Mouse (Mus musculus) spleen, postnatal 10 days (tissue): ENCODE results near the gene Ptprn2.

Source experiments
- DNase-seq, 2 experiments: peaks; one replicate each; pipeline ENCODE4 v3.0.0; 2021 to 2022; ENCODE audit warnings: low spot score in 2 of 2

Gene Ptprn2

DNA sequence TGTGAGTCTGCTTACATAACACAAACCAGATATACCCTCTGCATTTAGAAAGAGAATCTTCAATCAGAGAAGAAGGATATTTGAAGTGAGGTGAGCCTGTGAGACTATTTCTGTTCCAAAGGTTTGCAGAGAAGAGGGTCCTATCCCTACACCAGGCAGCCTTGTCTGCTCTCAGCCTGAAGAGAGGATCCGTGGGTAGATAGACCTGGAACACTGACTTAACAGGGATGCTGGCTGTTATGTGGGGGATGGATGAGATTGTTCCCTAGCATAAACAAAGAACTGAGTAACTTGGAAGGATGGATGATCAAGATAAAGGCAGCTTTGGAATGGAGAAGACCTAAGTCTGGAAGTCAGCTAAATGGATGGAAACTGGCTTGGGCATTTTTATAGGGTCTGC lies 294.9 kb downstream of the Ptprn2 start:
- no peak for DNase-seq

DNA sequence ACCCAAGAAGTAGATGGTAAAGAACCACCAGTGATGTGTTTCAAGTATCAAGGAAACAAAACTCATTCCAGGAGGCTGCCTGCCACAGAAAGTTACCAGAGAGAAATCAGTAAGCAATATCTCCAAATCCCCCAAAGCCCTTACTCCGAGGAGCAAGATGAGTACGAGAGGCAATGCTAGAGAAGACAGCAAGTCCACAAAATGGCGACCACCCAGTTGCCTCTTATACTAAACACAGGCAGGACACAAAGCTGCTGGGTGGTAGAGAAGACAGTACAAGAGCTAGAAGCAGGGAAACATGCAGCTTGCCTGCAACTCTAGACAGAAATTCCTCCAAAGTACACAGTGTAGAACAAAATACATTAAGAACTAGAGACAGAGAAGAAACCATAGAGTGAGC lies 300.2 kb downstream of the Ptprn2 start:
- DNase-seq = no peak

DNA sequence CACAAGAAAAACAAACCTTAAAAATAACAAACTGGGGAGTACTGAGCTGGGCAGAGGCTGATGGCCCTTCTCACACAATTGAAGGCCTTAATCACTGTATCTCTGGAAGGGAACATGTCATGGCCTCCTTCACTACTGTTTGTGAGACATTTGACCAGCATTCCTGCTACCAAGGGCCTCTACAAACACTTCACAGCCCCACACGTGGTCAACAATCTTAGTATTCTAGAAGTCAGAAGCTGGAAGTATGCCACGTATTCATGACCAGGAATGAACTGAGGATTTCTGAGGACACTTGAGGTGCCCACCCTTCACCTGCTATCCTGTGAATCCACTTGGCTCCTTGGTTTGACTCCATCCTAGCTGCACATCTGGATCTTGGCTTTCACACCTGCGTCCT lies 302.8 kb downstream of the Ptprn2 start:
- no peak for DNase-seq

DNA sequence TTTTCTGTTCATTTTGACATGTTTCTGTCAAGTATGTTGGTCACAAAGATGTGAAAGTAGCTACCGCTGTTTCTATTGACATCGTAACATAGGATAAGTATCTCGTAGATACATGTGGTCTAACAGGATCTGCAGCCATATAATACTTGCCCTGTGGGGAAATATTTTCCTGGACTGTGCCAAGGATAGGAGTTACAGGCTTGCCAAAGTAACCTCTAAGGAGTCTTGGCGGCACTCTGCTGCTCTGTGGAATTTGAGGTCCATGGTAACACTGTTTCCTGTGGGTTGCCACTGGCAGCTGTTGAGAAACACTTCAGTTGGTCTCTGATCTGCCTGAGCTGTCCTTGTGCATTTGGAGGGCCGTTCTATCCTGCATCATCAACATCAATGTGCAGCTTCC lies 317.8 kb downstream of the Ptprn2 start:
- no peak for DNase-seq

DNA sequence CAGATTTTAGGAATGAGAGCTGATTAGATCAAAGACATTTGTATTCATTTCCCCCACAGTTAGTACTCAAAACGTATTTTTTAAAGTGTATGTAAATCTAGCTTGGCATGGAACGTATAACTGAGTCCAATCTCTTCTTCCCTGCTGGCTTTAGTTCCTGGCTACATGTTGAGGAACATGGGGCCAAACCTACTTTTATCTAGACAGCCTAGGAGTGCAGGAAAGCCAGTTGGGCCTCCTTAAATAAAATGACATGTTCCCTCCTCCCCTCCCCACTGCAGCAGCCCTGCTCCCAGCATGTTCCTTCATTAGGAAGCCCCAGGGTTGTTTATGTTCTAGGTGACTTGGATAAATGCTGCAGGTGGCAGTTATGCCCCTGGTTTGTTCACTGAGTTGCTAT lies 319.2 kb downstream of the Ptprn2 start:
- DNase-seq = no peak

DNA sequence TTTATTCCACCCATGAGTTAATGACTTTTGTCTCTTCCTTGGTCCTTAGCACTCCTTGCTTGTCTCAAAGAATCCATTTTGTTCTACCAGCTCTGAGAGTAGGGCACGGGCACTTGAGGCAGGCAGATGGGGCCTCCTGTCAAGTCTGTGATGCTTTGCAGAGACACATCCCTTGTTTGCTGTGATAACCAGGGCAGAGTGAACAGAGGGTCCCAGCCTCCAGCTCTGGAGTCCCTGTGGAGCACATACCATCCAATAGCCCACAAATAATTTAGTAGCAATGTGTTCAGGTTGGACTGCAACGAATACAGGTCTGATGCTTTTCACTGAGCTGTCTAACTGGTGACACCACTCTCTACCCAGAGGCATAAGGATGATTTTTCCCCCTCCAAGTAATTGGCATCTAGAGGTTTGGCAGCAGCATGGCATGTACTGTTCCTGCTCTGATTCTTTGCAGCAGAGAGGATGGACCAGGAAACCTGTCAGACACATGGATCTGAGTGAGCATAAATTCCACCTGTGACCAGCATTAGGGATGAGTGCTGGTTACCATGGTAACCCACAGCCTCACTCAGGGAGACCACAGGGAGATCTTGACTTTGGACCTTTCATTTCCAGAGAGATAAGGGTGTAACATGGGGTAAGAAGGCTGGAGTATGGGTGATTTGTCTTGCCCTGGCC lies 319.7 kb downstream of the Ptprn2 start:
- DNase-seq = no peak

DNA sequence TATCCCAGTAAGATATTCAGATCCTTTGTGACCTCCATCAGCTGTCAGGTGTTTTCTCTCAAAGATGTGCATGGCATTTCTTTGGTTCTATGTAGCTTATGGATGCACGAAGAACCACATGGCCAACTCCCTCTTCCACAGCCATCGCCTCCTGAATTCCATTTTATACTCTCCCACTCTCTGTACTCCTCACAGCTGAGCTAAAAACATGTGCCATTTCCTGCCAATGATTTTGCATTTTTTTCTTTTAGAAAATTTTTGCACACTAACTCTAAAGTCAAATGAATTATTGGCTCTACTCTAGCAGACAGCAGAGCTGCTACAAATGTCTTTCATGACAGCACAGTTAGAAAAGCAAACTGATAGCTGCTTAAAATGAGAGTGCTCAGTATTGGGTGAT lies 320.6 kb downstream of the Ptprn2 start:
- DNase-seq = no peak

DNA sequence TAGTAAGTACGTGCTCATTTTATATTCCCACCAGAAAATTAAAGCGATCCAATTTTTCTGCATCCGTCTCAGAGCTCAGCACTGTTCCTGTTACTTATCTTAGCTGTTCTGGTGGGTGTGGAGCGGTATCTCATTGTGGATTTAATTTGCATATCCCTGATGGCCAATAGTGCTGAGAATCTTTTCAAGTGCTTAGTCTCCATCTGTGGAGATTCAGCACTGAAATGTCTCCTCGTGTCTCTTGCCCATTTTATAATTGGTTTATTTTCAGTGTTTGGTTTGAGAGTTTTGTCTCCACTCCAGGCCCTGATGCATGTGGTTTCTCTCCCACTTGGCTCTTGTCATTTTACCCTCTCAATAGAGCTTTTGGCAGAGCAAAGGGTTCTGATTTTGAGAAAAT lies 327.5 kb downstream of the Ptprn2 start:
- no peak for DNase-seq

DNA sequence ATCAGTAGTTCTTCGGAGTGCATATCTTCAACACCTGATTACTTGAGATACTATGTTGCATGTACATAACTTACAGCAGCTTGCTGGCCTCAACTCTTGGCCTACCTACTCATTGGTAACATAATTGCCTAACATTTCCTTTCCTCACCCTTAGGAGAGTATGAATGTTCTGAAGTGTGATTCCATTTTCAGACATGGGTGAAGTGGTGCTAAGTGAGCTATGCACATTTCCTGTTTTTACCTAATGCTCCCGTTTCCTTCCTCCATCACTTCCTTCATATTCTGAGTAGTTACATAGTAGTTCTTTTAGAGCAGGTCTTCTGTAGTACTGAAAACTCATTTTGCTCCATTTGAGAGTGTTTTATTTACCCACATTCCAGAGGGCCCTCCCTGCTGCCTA lies 334.3 kb downstream of the Ptprn2 start:
- DNase-seq = no peak

DNA sequence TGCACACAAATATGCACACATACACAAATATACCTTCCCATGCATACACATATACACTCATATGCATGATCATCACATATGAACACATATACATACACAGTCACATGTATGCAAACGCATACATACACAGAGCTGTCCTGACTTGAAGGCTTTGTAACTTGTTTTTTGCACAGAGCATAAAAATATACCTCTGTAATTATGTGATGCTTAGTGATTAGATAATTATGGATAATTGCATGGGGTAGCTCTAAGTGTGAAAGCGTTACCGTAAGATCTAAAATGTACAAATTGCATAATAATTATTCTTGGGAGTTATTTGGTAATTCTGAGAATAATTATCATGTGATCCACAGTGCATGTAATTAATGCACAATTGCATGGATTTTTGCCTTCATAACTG lies 337.8 kb downstream of the Ptprn2 start:
- no peak for DNase-seq

DNA sequence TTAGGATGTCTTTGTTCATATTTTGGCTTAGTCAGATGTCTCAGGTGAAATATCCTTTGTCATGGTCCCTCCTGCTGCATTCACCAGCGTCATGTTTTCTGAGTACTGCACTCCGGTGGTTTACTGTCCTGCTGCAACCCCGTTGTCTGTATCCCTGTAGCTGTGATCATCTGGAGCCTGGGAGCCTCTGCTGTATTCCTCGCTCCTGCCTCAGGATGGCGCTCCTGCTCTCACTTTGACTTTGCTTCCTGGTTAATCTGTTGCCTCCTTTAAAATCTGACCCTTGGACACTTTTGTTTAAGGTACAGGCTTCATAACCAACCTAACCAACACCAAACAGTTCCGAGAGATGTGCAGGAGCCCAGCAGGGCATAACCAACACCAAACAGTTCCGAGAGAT lies 342.2 kb downstream of the Ptprn2 start:
- no peak for DNase-seq

DNA sequence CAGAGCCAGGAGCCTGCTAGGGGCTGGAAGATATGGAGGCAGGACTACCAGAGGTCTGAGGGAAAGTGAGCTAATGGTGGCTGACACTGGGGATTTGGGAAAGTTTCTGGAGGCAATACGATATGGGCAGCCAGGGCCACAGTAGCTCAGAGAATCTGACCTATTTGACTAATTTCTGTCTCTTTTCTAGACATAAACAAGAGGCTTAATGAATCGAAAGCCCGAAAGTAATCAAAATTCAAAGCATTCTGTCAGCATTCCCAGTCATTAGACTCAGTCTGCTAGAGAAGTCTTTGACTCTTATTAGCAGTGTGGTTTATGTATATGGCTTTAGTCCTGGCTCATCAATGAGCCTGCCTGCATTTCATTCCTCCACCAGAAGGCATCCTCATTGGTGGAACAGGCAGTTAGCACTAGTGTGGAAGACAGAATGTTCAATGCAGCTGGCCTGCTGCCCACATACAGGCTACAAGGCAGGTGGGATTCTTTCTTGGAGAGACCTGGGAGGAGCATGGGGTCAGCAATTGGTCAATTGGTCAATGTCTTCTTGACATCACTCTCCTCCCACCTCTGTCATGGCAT lies 353.2 kb downstream of the Ptprn2 start:
- DNase-seq = no peak

DNA sequence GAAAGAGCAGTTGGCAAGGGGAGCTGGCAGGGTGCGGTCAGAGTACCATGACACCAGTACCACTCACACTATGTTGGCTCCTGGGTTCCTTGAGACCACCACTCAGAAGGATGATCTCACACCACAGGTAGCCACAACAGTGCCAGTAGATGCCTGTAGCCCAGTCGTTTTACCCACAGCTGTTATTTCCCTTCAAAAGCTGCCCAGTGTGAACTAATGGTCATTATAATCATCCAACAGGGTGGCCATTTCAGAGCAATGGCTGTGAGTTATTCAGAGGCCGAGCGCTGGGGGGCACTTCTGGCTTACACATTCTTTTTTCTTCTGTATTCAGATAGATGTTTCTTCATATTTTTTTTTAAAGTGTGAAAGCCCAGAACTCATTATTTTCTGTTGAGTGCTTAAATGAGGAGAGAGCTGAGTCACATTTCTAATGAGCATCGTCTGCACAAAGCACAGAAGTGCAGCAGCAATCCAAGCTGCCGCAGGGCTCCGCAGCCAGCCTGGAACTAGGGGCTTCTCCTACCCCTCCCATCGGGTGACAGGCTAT lies 357.3 kb downstream of the Ptprn2 start:
- no peak for DNase-seq

DNA sequence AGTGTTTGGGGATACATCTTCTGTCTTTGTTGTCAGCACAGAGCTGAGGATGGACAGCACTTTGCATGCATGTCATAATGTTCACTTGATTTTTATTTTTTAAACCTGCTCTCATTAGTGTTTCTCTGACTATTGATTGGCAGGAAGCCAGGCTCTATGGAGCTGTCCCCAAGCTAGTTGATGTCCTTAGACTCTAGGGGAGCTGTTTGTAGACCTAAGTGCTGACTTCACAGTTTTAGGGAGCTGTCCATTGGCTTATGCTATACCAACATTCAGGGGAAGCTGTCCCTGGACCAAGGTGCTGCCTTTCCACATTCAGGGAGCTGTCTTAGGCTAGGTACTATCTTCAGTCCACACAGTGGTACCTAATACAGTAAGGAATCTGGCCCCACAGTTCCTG lies 360.7 kb downstream of the Ptprn2 start:
- DNase-seq = no peak

DNA sequence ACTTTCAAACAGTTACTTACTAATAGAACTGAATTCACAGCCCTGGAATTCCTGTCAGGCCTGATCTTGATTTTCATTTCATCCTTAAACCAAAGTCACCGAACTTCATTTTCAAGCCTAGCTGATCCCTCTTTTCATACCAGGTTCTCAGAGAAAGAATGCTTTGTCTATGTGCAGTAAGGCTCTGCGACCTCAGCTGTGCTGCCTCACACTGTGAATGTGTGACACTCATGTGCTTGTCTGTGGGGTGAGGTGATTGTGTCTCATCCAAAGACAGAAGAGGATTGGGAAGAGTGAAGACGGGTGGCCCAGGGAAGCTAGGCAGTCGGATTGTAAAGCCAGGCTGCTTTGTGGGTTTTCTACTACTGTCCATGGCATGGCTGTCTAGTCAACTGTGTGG lies 361.5 kb downstream of the Ptprn2 start:
- no peak for DNase-seq

DNA sequence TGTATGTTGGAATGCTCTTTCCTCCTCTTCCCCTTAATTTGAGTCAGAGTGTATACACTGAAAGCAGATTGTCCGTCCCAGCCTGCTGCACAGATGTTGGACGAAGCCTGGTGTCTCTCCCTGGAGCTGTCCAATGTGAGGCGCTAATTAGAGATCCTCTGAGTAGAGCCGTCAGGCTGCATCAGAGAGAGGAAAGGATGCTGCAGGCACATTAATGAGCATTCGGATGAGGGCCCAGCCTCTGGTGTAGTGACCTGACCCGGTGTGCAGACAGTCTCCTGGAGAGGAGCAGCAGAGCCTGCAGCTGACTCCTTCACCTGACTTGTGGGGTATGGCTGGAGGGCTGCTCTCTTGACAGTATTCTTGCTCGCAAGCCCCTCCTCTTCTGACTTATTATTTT lies 370.8 kb downstream of the Ptprn2 start:
- DNase-seq = no peak

DNA sequence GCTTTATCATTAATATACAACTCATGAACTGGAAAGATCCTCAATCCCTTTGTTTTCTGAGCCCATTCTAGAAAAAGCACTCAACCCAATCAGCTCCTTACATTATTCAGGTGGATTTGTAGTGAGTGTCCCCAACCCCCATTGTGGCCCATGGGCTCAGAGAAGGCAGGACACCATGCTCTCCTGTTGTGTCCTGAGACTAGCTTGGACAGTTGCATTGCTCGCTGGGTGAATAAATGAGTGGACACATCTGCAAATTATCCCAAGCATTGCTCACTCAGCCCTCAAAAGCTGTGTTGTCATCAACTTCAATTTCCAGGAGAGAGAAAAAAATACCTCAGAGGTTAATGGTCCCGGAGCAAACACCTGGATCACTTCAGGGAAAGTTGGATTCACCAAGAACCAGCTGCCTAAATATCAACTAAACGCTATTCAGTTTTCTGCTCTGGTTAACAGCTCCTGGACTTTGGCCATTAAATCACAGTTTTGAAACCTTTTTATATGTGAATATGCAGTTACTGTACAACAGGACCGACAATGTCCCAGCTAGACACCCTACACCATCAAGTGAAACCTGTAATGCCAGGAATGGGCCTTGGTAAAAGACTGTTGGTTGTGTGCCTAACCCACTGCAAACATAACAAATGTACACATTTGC lies 376.0 kb downstream of the Ptprn2 start:
- DNase-seq = no peak

DNA sequence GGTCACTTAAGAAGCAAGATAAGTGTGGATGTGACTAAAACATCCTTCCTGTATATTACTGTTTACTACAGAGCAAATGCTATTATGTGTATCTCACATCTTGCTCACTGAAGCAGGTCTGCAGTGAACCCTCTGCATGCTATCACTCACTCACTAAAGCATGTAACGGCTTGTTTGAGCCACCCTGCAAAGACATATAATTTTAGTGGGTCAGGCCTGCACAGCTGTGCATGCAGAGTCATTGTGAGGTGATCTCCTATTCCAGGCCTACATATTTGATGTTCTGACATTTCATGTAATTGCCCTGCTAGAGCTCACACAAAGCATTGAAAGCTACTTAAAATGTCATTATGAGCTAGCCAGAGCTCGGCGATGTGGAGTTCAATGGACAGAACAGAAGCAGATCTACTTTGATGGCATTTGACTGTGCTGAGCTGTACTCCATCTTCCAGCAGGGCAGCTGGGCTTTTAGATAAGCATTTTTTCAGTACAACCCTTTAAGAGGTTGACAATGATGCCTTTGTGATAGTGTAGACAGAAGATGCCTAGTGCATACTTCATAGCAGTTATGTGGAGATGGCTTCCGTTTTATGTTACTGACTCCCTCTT lies 377.9 kb downstream of the Ptprn2 start:
- DNase-seq = no peak

DNA sequence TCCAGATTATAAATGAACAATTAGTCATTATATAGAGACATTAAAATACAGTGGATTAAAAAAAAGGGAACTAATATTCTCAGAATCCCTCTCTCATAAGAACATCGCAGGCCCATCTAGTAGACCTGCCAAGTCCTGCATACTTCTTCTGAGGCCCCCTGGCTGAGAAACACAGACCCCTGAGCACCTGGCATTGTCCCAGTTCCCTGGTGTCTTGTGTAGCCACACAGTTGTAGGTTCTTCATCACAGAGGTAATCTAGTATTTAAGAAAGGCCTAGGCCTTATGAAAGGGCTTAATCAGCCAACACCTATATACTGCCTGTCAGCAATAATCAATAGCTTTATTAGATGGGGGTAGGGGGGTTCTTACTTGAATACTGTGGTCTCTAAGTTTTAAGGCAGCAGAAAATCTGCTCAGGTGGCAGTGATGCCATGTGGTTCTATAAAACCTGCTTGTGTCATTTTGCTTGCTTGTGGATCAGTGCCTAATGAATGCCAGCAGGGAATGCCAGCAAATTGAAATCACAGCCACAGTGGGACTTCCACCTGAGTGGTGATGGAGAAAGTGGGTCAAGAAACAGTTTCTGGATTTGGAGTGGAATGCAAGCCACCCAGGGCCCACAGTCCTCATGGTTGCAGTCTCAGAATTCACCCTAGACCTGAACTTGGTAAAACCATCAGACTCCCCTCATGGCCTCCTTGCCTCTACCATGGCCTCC lies 388.5 kb downstream of the Ptprn2 start:
- DNase-seq = no peak

DNA sequence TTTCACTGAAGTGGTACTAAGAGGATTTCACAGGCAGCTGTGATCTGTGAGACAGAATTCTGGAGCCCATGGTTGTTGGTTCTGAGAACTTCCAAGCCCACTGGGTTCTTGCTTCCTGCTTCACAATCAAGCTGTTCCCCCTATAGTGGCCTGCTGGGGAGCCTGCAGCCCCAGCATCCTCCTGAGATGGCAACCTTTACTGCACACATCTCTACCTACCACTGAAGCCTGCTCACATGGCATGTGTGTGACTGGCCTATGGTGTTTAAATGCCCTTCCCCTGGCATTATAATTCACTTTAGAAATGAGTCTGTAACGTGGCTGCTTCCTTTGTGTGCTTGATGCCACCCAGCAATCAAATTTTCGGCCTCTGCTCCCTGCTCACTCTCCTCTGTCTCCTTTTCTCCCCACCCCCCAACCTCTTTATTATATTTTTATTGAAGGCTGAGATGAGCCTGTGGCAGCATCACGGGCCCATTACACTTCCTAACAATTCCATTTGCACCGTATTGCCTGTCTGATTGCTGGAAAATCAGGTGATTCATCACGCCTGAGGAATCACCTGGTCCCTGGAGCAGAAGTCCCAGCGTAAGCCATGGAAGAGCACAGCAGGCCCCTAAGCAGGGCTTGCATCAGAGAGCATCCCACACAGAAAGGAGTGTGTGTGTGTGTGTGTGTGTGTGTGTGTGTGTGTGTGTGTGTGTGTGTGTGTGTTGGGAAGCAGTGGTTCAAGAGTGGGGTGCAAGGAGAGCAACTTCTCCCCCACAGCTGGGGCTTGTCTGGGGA lies 402.2 kb downstream of the Ptprn2 start:
- DNase-seq = no peak

DNA sequence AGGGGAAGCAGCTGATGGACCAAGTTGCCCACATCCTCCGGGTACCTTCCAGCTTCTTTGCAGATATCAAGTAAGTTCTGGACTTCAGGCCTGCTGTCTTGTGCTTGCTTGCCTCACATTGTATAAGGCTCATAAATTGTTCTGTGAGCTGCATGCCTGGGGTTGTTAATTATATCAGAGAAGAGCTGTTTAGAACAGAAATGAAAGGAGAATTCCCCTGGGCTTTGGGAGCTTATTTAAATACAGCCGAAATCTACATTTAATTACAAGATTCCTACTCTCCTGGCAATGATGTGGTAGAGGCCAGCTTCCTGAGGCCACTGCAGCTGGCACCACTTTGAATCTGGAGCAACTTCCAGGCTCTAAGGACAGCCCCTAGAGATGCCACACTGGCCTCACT lies 403.3 kb downstream of the Ptprn2 start:
- no peak for DNase-seq
